Mouse (Mus musculus) heart, adult 9 months (tissue): ENCODE measurements around the gene Laptm4a.
A peak's percentile ranks its signal among the peaks of the same experiment; 100 is the strongest.
"Not testable (repeated sequence)": the region's sequence is repeated elsewhere in the genome, so short reads cannot be mapped to it uniquely, and the experiment has no call there.

Source experiments
- DNase-seq, 2 experiments: peaks; one replicate each; pipeline ENCODE4 v3.0.0; 2022; ENCODE audit warnings: low spot score in 2 of 2

Gene Laptm4a

GRCm38 (mm10) chr12:8912860-8913685 lies 8.4 kb upstream of the Laptm4a start:
- DNase-seq, result peak; percentile 31 to 50

- no peak for DNase-seq
These were observed 7.6 kb upstream of the Laptm4a start for GRCm38 (mm10) chr12:8913701-8914340.

GRCm38 (mm10) chr12:8916378-8916777 lies 5.1 kb upstream of the Laptm4a start:
- peak; percentile 39 to 56 for DNase-seq

GRCm38 (mm10) chr12:8919231-8919630 lies 2.2 kb upstream of the Laptm4a start:
- DNase-seq, result no peak

- no peak for DNase-seq
These were observed 469 bp upstream of the Laptm4a start for GRCm38 (mm10) chr12:8920996-8921393.

GRCm38 (mm10) chr12:8922369-8923124 lies 1.1 kb downstream of the Laptm4a start:
- DNase-seq, result no peak

- peak; percentile 42 to 59 for DNase-seq
These were observed 1.6 kb downstream of the Laptm4a start for GRCm38 (mm10) chr12:8923125-8923410.

- no peak for DNase-seq
These were observed 2.1 kb downstream of the Laptm4a start for GRCm38 (mm10) chr12:8923603-8924002.

GRCm38 (mm10) chr12:8927652-8928051 lies 6.2 kb downstream of the Laptm4a start:
- DNase-seq, result peak in 1 of 2 experiments; percentile 44

GRCm38 (mm10) chr12:8928766-8929165 lies 7.3 kb downstream of the Laptm4a start:
- no peak for DNase-seq

- no peak for DNase-seq
These were observed 9.6 kb downstream of the Laptm4a start for GRCm38 (mm10) chr12:8931083-8931482.

GRCm38 (mm10) chr12:8935349-8935748 lies 13.9 kb downstream of the Laptm4a start:
- peak in 1 of 2 experiments; percentile 34 for DNase-seq

GRCm38 (mm10) chr12:8936210-8936609 lies 14.7 kb downstream of the Laptm4a start:
- not testable (repeated sequence) for DNase-seq

- DNase-seq, result no peak
These were observed 18.0 kb downstream of the Laptm4a start for GRCm38 (mm10) chr12:8939490-8939889.

- DNase-seq, result no peak
These were observed 18.8 kb downstream of the Laptm4a start for GRCm38 (mm10) chr12:8940011-8941005.

- DNase-seq, result no peak
These were observed 19.7 kb downstream of the Laptm4a start for GRCm38 (mm10) chr12:8941131-8941615.

- no peak for DNase-seq
These were observed 20.4 kb downstream of the Laptm4a start for GRCm38 (mm10) chr12:8941699-8942392.

- DNase-seq, result no peak
These were observed 25.7 kb downstream of the Laptm4a start for GRCm38 (mm10) chr12:8947163-8947562.

GRCm38 (mm10) chr12:8947714-8948464 lies 26.4 kb downstream of the Laptm4a start, which contains the start of gene Matn3:
Gene Matn3, plus strand, starts transcription at chr12:8947929.
- peak; percentile 56 to 74 for DNase-seq

GRCm38 (mm10) chr12:8953136-8953535 lies 31.7 kb downstream of the Laptm4a start:
- DNase-seq, result no peak
